Mouse (Mus musculus): ENCODE results near the gene Pgc. TPM values are rescaled to one million over a fixed set of nuclear protein-coding genes. Genes with fewer than 3 reads are reported as not detected.
A peak's percentile ranks its signal among the peaks of the same experiment; 100 is the strongest.

The Pgc gene
- polyA plus RNA-seq, 1 experiment, result 4.9 TPM

DNA sequence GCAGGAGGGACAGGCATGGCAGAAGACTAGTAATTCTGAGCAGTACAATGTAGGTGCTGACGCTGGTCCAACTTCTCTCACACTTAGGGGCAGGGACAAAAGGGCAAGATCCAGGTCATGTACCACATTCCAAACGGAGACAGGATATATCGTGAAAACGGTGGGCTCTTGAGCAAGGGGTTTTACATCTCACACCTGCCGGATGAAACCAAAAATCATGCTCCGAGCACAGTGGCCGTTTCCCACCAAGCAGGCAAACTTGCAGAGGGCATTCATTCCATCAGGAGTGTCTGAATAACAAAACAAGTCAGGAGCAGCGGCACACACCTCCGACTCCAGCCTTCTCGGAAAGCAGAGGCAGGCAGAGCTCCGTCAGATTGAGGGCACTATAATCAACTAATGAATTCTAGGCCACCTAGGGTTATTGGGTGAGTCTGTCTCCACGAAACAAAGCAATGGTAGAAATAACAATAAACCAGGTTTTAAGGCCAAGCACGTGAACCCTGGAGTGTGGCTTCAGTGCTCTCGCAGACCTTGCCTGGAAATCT is 9.0 kb downstream of the Pgc start:
- Histone ChIP-seq H3K27me3 (ENCODE audit: control insufficient read depth, insufficient read depth, low read length, poor library complexity, severe bottlenecking) (no peaks in the 10 kb centered on the region), H3K4me1 (ENCODE audit: control insufficient read depth, insufficient read depth, low read length) (peaks cover 7% of the 10 kb centered on the region), H3K36me3 (ENCODE audit: control insufficient read depth, insufficient read depth, low read length, poor library complexity, severe bottlenecking) (no peaks in the 10 kb centered on the region), H3K4me3 (ENCODE audit: low read depth, low read length) (no peak overlapping the region), H3K27ac (ENCODE audit: insufficient read depth, low read length) (peak overlapping the region; percentile 69), H3K9ac (ENCODE audit: low read depth, poor library complexity, severe bottlenecking) (no peak overlapping the region; the same call in 1 of the 2 replicates), H3K9me3 (replicated peaks; ENCODE audit: control insufficient read depth, insufficient read depth, low read length, poor library complexity, severe bottlenecking) (no peaks in the 10 kb centered on the region)
- TF ChIP-seq CTCF (IDR thresholded peaks at IDR 0.05; ENCODE audit: low read depth, low read length), result no peak
- no peak for TF ChIP-seq EP300 (IDR thresholded peaks at IDR 0.05; ENCODE audit: insufficient read depth, low read depth, low read length)
- TF ChIP-seq POLR2A (IDR thresholded peaks at IDR 0.05; ENCODE audit: insufficient read depth, low read length), result no peak

DNA sequence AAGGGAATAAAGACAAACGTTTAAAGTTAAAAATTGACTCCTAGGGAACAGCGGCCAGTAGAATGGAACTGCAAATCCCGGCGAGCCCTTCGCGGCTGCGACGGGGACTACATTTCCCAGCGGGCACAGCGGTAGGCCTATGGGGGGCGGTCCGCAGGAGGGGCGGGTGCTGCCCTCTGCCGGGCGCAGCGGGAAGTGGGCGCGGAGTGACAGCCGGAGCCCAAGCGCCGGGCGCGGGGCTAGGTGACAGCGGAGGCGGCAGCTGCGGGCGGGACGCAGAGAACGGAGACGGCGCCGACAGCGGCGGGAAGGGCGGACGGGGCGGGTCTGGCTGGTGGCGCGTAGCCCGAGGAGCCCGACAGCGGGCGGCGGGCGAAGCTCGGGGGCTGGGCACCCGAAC is 10.2 kb downstream of the Pgc start, which contains the start of gene Tfeb:
Gene Tfeb (plus strand): TSS at position 175 of the 400 bp plus-strand sequence.
- TF ChIP-seq POLR2A (IDR thresholded peaks at IDR 0.05; ENCODE audit: insufficient read depth, low read length), result no peak
- peak; percentile 69 for TF ChIP-seq CTCF (IDR thresholded peaks at IDR 0.05; ENCODE audit: low read depth, low read length)
- peaks cover 6% of the 10 kb centered on the region for H3K4me1 ChIP-seq (ENCODE audit: control insufficient read depth, insufficient read depth, low read length)
- peak within 1 kb of the TSS; percentile 81 for H3K9ac ChIP-seq (ENCODE audit: low read depth, poor library complexity, severe bottlenecking)
- no peaks in the 10 kb centered on the region for H3K27me3 ChIP-seq (ENCODE audit: control insufficient read depth, insufficient read depth, low read length, poor library complexity, severe bottlenecking)
- peak within 1 kb of the TSS; percentile 69 for H3K27ac ChIP-seq (ENCODE audit: insufficient read depth, low read length)
- H3K36me3 ChIP-seq (ENCODE audit: control insufficient read depth, insufficient read depth, low read length, poor library complexity, severe bottlenecking), result no peaks in the 10 kb centered on the region
- H3K9me3 ChIP-seq (replicated peaks; ENCODE audit: control insufficient read depth, insufficient read depth, low read length, poor library complexity, severe bottlenecking), result no peaks in the 10 kb centered on the region
- H3K4me3 ChIP-seq (ENCODE audit: low read depth, low read length), result peak within 1 kb of the TSS; percentile 74

GRCm38 (mm10) chr17:47737271-47738065 is 10.8 kb downstream of the Pgc start:
- Histone ChIP-seq H3K27ac (ENCODE audit: insufficient read depth, low read length) (peak overlapping the region; percentile 67), H3K36me3 (ENCODE audit: control insufficient read depth, insufficient read depth, low read length, poor library complexity, severe bottlenecking) (no peaks in the 10 kb centered on the region), H3K4me3 (ENCODE audit: low read depth, low read length) (peak overlapping the region; percentile 74), H3K4me1 (ENCODE audit: control insufficient read depth, insufficient read depth, low read length) (peaks cover 6% of the 10 kb centered on the region), H3K9ac (ENCODE audit: low read depth, poor library complexity, severe bottlenecking) (peak overlapping the region; percentile 81), H3K27me3 (ENCODE audit: control insufficient read depth, insufficient read depth, low read length, poor library complexity, severe bottlenecking) (no peaks in the 10 kb centered on the region), H3K9me3 (replicated peaks; ENCODE audit: control insufficient read depth, insufficient read depth, low read length, poor library complexity, severe bottlenecking) (no peaks in the 10 kb centered on the region)
- no peak for TF ChIP-seq POLR2A (IDR thresholded peaks at IDR 0.05; ENCODE audit: insufficient read depth, low read length)
- TF ChIP-seq EP300 (IDR thresholded peaks at IDR 0.05; ENCODE audit: insufficient read depth, low read depth, low read length), result no peak
- TF ChIP-seq CTCF (IDR thresholded peaks at IDR 0.05; ENCODE audit: low read depth, low read length), result no peak

GRCm38 (mm10) chr17:47738066-47738878 is 11.6 kb downstream of the Pgc start:
- H3K27ac ChIP-seq (ENCODE audit: insufficient read depth, low read length), result peak overlapping the region; percentile 72
- TF ChIP-seq POLR2A (IDR thresholded peaks at IDR 0.05; ENCODE audit: insufficient read depth, low read length) (no peak), EP300 (IDR thresholded peaks at IDR 0.05; ENCODE audit: insufficient read depth, low read depth, low read length) (no peak), CTCF (IDR thresholded peaks at IDR 0.05; ENCODE audit: low read depth, low read length) (no peak)

GRCm38 (mm10) chr17:47738879-47739798 is 12.5 kb downstream of the Pgc start:
- Histone ChIP-seq H3K4me1 (ENCODE audit: control insufficient read depth, insufficient read depth, low read length) (peaks cover 7% of the 10 kb centered on the region), H3K4me3 (ENCODE audit: low read depth, low read length) (peak overlapping the region; percentile 74), H3K36me3 (ENCODE audit: control insufficient read depth, insufficient read depth, low read length, poor library complexity, severe bottlenecking) (no peaks in the 10 kb centered on the region), H3K27ac (ENCODE audit: insufficient read depth, low read length) (peak overlapping the region; percentile 84), H3K27me3 (ENCODE audit: control insufficient read depth, insufficient read depth, low read length, poor library complexity, severe bottlenecking) (no peaks in the 10 kb centered on the region), H3K9me3 (replicated peaks; ENCODE audit: control insufficient read depth, insufficient read depth, low read length, poor library complexity, severe bottlenecking) (no peaks in the 10 kb centered on the region), H3K9ac (ENCODE audit: low read depth, poor library complexity, severe bottlenecking) (peak overlapping the region; percentile 81)
- TF ChIP-seq POLR2A (IDR thresholded peaks at IDR 0.05; ENCODE audit: insufficient read depth, low read length) (peak; percentile 43), EP300 (IDR thresholded peaks at IDR 0.05; ENCODE audit: insufficient read depth, low read depth, low read length) (peak; percentile 78), CTCF (IDR thresholded peaks at IDR 0.05; ENCODE audit: low read depth, low read length) (no peak)

More at GRCm38 (mm10) chr17:47738066-47738878, 11.6 kb downstream of the Pgc start:
- peak overlapping the region; percentile 74 for H3K4me3 ChIP-seq (ENCODE audit: low read depth, low read length)
- H3K4me1 ChIP-seq (ENCODE audit: control insufficient read depth, insufficient read depth, low read length), result peaks cover 6% of the 10 kb centered on the region
- no peaks in the 10 kb centered on the region for H3K9me3 ChIP-seq (replicated peaks; ENCODE audit: control insufficient read depth, insufficient read depth, low read length, poor library complexity, severe bottlenecking)
- H3K9ac ChIP-seq (ENCODE audit: low read depth, poor library complexity, severe bottlenecking), result peak overlapping the region; percentile 81
- H3K36me3 ChIP-seq (ENCODE audit: control insufficient read depth, insufficient read depth, low read length, poor library complexity, severe bottlenecking), result no peaks in the 10 kb centered on the region
- H3K27me3 ChIP-seq (ENCODE audit: control insufficient read depth, insufficient read depth, low read length, poor library complexity, severe bottlenecking), result no peaks in the 10 kb centered on the region
